Mouse (Mus musculus) CH12F3 (cell line): ENCODE measurements around the gene Clpb.

Experiments
- in situ Hi-C: fragments of 300-500 bp; cut with MboI; formaldehyde crosslinking; loops from 2 replicates; pipeline ENCODE4 v1.14.3; 2020; ENCODE audit warnings: low sequenced_read_pairs

Gene Clpb

GRCm38 (mm10) chr7:101671601-101672280 is 8.3 kb downstream of the Clpb start:
- in situ Hi-C loops: loop anchor here (10.0 to 25.0 kb wide), 3 partner anchors 153 to 741 kb away; partner anchors contain the start of gene Trpc2

DNA sequence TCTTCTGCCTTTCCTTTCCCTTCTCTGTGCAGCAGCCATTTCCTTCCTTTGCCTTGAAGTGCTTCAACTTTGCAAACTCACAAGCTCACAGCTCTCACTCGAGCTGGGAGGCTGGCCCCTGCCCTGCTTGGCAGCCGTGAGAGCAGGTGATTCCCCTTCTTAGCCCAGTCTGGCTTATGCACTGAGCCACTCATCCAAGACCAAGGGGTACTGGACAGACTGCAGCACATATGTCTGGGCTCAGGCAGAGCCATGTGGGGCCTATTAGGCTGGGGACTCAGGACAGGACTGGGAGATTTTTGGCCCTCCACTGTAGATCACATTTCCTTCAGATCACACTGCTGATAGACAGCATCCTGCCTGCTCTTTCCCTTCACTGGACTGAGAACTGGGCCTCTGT is 10.1 kb downstream of the Clpb start:
- in situ Hi-C loops: loop anchor here (10.0 to 25.0 kb wide), 3 partner anchors 151 to 739 kb away; partner anchors contain the start of gene Trpc2

DNA sequence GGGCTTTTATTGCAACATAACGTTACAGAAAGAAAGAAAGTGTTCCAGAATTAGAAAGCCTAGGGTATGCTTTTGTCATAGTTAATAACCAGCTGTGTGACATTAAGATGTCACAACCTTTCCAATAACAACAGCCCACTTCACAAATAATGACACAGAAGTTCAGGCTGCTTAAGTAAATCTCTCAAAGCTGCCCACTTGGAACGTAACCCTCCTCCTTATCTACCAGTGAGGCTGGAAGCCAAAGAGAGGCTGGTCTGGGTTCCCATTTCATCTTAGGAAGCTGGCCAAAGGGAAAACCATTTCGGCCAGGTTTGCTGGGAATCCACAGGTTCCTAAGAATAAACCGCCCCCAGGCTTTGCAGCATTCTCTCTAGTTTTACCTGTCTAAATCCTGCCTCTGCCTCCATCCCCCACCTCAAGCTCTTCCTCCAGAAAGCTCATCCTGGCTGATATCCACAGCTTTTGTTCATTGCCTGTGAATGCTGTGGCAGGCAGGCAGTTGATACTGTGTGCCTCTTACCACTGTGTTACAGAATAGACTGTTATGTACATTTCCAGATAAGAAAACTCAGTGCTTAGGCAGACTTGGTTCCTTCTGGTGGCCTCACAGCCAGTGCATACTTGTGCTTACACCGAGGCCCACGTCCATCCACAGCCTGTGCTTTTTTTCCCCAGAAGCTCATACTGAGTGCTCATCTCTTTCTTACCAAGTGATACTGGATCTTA is 12.8 kb downstream of the Clpb start:
- in situ Hi-C loops: loop anchor here (10.0 kb wide), 1 partner anchor 149 kb away; no protein-coding TSS in a partner anchor

GRCm38 (mm10) chr7:101676762-101677308 is 13.4 kb downstream of the Clpb start:
- in situ Hi-C loops: loop anchor here (10.0 kb wide), 1 partner anchor 148 kb away; no protein-coding TSS in a partner anchor

DNA sequence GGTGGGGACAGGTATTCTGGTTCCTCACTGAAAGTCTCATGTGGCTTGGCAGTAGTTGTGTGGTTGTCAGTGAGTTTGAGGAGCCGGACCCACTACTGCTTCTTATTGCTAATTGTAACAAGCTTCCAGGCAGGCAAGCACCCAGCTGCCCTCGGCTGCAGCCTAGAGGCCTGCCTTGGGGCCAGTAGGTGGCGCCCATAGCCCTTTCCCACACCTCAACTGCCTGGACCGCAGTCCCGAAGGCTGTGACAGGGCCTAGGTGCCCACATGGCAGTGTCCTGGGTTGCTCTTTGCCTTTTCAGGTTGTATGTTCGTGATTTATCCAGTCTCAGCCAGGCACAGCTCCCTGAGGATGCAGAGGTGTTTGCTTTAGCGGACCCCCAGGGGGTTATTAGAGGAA is 16.2 kb downstream of the Clpb start:
- in situ Hi-C loops: loop anchor here (10.0 kb wide), 1 partner anchor 145 kb away; no protein-coding TSS in a partner anchor

DNA sequence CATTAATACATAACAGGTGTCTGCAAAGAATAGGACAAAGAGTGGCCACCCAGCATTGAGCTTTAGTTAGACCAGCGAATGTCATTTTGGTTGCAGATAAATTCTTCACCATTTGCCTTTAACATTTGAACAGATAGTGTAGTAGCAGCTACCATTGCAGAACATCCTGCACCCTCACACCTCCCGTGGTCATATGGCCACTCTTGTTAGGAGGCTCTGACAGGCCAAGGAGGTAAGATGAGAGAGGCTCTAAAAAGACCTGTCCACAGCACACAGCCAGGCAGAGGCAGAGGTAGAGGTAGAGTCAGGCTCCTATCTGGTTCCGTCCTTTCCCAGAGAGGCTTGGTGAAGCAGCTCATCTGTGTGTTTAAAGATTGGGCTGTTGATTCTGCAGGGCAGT is 17.5 kb downstream of the Clpb start:
- in situ Hi-C loops: no loop called here

DNA sequence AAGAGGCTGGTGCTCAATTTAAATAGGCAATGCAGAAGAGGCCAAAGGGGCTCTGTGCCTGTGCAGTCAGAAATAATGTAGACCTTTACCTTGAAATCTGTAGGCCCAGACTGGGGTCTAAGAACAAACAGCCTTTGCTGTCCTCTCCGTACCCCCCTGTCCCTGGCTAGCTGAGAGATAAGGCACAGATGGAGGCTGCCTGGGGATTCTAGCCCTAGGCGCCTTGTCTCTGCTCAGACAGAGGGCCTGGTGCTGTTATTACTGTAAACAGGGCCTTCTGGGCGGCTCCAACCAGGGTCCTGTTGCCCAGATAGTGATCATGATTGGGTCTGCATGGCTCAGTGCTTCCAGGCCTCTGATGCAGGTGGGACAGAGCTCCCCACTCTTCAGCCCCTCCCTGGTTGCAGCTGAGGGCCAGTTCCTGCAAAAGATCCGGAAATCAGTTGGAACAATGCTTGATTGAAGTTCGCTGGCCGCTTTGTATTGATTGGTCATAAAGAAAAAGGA is 18.2 kb downstream of the Clpb start:
- in situ Hi-C loops: no loop called here

- in situ Hi-C loops: no loop called here
Measured at GRCm38 (mm10) chr7:101682886-101683285, 19.5 kb downstream of the Clpb start.

- in situ Hi-C loops: no loop called here
Measured at GRCm38 (mm10) chr7:101683976-101684630, 20.7 kb downstream of the Clpb start.

GRCm38 (mm10) chr7:101684671-101685070 is 21.2 kb downstream of the Clpb start:
- in situ Hi-C loops: no loop called here

DNA sequence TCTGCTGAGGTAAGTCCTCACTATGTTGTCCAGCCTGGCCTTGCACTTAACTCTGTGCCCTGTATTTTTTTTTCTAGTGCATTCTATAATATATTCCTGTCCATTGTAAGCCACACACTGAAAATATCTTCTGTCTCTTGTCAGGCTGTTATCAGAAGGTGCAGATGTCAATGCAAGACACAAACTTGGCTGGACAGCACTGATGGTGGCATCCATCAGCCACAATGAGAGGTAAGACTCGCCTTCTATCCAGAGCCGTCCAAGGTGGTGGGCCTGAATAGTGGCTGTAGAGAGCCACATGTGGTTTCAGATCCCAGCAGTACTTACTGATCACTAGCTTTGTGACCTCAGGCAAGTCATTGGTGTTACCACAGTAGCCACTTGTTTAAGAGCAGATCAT is 23.7 kb downstream of the Clpb start:
- in situ Hi-C loops: no loop called here

- in situ Hi-C loops: no loop called here
Measured at GRCm38 (mm10) chr7:101690471-101690870, 27.0 kb downstream of the Clpb start.

GRCm38 (mm10) chr7:101691863-101692262 is 28.4 kb downstream of the Clpb start:
- in situ Hi-C loops: no loop called here

DNA sequence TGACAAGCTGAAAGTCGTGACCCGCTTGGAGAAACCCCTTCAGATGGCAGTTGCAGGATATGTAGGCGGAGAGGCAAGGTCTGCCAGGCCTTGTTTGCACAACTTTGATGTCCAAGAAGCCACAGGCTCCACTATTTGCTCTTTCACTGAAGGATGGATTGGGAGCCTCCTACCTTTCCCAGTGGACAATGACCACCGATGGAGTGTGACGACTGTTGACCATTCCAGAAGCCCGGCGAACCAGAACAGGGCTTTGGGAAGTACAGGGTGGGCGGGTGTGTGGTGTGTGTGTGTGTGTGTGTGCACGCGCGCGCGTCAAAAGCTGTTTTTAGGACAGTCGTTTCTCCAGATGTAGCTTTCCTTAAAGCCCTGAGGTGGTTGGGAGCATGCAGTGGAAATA is 29.0 kb downstream of the Clpb start:
- in situ Hi-C loops: no loop called here

DNA sequence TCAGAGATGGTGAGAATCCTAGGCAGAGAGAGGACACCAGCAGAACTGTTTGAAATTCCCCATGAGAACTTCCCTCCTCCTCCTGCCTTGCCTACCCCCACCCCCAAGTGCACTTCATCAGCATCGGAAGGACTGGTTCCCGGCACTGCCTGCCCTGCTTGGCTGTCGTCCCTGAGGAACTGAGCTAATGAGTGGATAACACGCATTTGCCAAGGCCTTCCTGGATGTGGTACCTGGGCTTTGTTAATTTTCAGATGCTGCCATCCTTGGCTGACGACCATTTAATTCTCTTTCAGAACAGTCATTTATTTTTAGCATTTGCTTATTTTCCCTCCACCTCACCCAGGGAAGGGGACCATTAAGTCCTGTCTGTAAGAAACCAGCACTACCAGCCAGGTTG is 32.0 kb downstream of the Clpb start:
- in situ Hi-C loops: no loop called here

DNA sequence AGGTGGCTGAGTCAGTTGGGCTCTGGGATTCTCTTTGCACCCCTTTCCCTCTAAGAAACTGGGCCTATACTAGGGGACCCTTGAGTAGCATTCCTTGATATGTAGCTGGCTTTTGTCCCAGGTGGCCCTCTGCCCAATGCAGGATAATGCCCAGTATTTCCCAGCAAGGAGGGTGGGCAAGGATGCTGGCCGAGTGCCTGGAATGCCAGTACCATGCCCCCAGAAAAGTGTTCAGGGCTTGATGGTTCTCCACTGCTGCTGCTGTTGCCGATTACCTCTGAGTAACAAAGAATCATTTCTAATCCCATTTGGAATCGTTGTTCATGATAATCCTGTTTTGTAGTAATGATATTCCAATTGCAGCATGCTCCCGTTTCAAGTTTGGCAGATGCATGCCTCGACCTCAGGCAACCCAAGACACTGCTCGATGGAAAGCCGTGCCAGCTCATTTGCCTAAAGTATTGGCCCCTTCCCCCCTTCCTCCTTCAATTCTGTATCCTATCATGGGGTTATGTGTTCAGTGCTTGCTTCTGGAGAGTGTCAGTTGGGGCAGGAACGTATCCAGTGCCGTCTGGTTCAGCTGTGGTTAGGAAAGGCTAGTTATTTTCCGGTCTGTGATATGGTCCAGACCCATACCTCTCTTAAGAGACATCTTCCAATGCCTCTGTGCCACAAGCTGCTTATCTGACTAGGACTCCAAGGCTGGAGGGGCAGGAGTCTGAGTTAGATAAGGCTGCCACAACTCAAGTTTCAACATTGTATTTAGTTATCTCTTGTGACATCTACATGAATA is 33.7 kb downstream of the Clpb start:
- in situ Hi-C loops: no loop called here

GRCm38 (mm10) chr7:101700296-101700695 is 36.9 kb downstream of the Clpb start:
- in situ Hi-C loops: no loop called here

GRCm38 (mm10) chr7:101702706-101703105 is 39.3 kb downstream of the Clpb start:
- in situ Hi-C loops: no loop called here

DNA sequence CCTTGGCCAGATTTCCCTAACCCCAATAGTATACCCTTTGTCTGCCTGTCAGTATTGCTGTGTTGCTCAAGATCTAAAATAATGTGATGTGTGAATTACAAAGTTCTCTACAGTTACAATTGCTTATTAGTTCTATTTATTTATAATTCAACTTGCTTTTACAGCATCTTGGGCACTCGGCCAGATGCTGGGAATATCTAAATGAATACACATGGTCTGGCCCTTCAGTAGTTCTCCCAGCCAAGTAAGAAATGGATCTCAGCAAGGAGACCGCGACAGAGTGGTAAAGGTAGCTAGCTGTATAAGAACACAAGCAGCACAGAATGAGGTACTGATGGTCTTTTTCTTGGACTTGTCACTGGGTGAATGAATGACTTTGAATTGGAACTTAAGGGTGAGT is 46.2 kb downstream of the Clpb start:
- in situ Hi-C loops: no loop called here

GRCm38 (mm10) chr7:101710236-101710635 is 46.8 kb downstream of the Clpb start:
- in situ Hi-C loops: no loop called here
